Mouse (Mus musculus) ES-Bruce4 (cell line): Measurements from ENCODE around the gene Sympk. TPM values are rescaled to one million over a fixed set of nuclear protein-coding genes. Genes with fewer than 3 reads are reported as not detected.

Source experiments
- H3K27ac ChIP-seq: 2 replicates; pipeline ENCODE4 v1.5.1; 2012; ENCODE audit warnings: low read length, inconsistent platforms; ENCODE audit not compliant: insufficient read depth
- H3K27me3 ChIP-seq: 2 replicates; pipeline ENCODE4 v1.6.1; 2012; ENCODE audit warnings: mild to moderate bottlenecking, low read length, inconsistent platforms; ENCODE audit not compliant: control insufficient read depth, poor library complexity, insufficient read depth, severe bottlenecking
- H3K36me3 ChIP-seq: 2 replicates; pipeline ENCODE4 v1.6.1; 2012; ENCODE audit warnings: inconsistent platforms, mild to moderate bottlenecking, low read length, moderate library complexity; ENCODE audit not compliant: control insufficient read depth, poor library complexity, insufficient read depth, severe bottlenecking
- H3K4me1 ChIP-seq: one replicate; pipeline ENCODE4 v1.8.1; 2011; ENCODE audit warnings: low read length; ENCODE audit not compliant: control insufficient read depth, insufficient read depth
- H3K4me3 ChIP-seq: 2 replicates; pipeline ENCODE4 v1.5.1; 2011; ENCODE audit warnings: low read depth, mild to moderate bottlenecking, low read length
- H3K9ac ChIP-seq: 2 replicates; pipeline ENCODE4 v1.6.1; 2012; ENCODE audit warnings: low read depth, mild to moderate bottlenecking, inconsistent platforms; ENCODE audit not compliant: poor library complexity, severe bottlenecking
- H3K9me3 ChIP-seq: replicated peaks from 2 replicates; pipeline ENCODE4 v1.6.1; 2012; ENCODE audit warnings: mild to moderate bottlenecking, low read length, inconsistent platforms; ENCODE audit not compliant: control insufficient read depth, poor library complexity, insufficient read depth, severe bottlenecking
- CTCF ChIP-seq: IDR thresholded peaks from one replicate; pipeline ENCODE4 v1.8.1; 2011; ENCODE audit warnings: low read depth, low read length
- EP300 ChIP-seq: IDR thresholded peaks from 2 replicates; pipeline ENCODE4 v1.6.1; 2011; ENCODE audit warnings: low read depth, low read length; ENCODE audit not compliant: insufficient read depth
- POLR2A ChIP-seq: IDR thresholded peaks from one replicate; pipeline ENCODE4 v1.8.1; 2011; ENCODE audit warnings: low read length; ENCODE audit not compliant: insufficient read depth
- polyA plus RNA-seq: library from polyadenylated mRNA; stranded (reverse); fragments of >200 nt; gene quantifications from 2 replicates; pipeline ENCODE4 v1.2.4, GENCODE M21; 2011; ENCODE audit warnings: low read depth; ENCODE audit not compliant: missing spikeins, insufficient read depth, insufficient read length

Gene Sympk
- polyA plus RNA-seq, 1 experiment, result 102 TPM

DNA sequence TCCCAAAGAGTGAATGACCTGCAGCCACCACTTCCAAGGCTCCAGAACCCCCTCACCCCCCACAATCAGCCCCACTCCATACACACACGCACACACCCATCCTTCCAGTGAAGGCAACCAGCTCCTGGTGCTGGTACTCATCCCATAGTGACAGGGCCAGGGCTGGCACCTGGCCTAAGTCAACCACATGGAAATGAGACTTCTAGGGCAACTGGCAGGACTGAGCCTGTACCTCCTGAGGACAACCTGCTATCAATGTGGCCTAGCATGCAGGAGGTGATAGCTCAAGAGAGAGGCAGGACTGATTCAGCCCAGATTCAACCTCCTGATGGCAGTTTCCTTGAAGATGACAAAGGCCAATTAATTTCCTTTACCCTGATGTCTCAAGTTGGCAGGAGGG, 76.1 kb downstream of the Sympk start:
- Histone ChIP-seq H3K9me3 (no peaks in the 10 kb centered on the region), H3K27ac (no peak overlapping the region), H3K36me3 (no peaks in the 10 kb centered on the region), H3K4me1 (no peaks in the 10 kb centered on the region), H3K27me3 (no peaks in the 10 kb centered on the region), H3K9ac (no peak overlapping the region), H3K4me3 (no peak overlapping the region)
- no peak for TF ChIP-seq POLR2A
- TF ChIP-seq CTCF, result no peak
- no peak for TF ChIP-seq EP300

DNA sequence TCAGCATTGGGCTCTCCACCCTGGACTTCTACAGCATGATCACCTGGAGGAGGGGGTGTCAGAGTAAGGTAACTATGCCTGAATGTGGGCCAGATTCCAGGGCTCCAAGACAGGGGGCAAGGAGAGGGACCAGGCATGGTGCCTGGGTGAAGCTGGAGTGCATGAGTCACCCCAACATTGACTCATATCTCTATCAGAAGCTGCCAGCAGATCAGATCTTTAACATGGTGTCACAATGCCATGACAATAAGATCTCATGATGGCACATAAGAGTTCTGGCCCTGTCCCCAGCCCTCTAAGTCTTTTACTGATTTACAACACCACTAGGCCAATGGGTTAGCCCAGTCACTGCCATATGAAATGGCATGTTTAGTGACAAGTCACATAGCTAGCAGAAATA, 79.6 kb downstream of the Sympk start:
- TF ChIP-seq EP300, result no peak
- TF ChIP-seq CTCF, result no peak
- no peak for TF ChIP-seq POLR2A
- no peaks in the 10 kb centered on the region for H3K36me3 ChIP-seq
- H3K4me1 ChIP-seq, result no peaks in the 10 kb centered on the region
- no peak overlapping the region for H3K27ac ChIP-seq
- no peaks in the 10 kb centered on the region for H3K27me3 ChIP-seq
- no peak overlapping the region for H3K9ac ChIP-seq
- H3K4me3 ChIP-seq, result no peak overlapping the region
- no peaks in the 10 kb centered on the region for H3K9me3 ChIP-seq

Other genes starting within 250 kb of the Sympk start
- gene Psg19, start 225.9 kb upstream of the Sympk start, polyA plus RNA-seq, result 1.1 TPM in 2 replicates
- 1.3 and 1.8 TPM in 2 replicates for gene Psg17, start 202.8 kb upstream of the Sympk start, polyA plus RNA-seq
- gene Mill2, start 184.4 kb upstream of the Sympk start, polyA plus RNA-seq, result 0.35 and 1.1 TPM in 2 replicates
- 1.8 and 3.1 TPM in 2 replicates for gene Pglyrp1, start 153.0 kb upstream of the Sympk start, polyA plus RNA-seq
- gene Ccdc61, start 114.0 kb upstream of the Sympk start, polyA plus RNA-seq, result 36.4 and 39.9 TPM in 2 replicates
- gene Nova2, start 98.5 kb upstream of the Sympk start, polyA plus RNA-seq, result 7.5 TPM in 2 replicates
- not detected in 2 replicates for gene Nanos2, start 37.0 kb upstream of the Sympk start, polyA plus RNA-seq
- 4.0 and 5.5 TPM in 2 replicates for gene Mypop, start 33.1 kb upstream of the Sympk start, polyA plus RNA-seq
- gene Irf2bp1, start 20.3 kb upstream of the Sympk start, polyA plus RNA-seq, result 16.2 and 20.9 TPM in 2 replicates
- 2.5 and 2.6 TPM in 2 replicates for gene Foxa3, start 839 bp upstream of the Sympk start, polyA plus RNA-seq
- gene Rsph6a, start 30.3 kb downstream of the Sympk start, polyA plus RNA-seq, result not detected in 2 replicates
- gene Dmwd, start 51.9 kb downstream of the Sympk start, polyA plus RNA-seq, result 43.2 and 45.1 TPM in 2 replicates
- 12.8 and 19.5 TPM in 2 replicates for gene Dmpk, start 59.5 kb downstream of the Sympk start, polyA plus RNA-seq
- 2.7 and 3.8 TPM in 2 replicates for gene Six5, start 70.2 kb downstream of the Sympk start, polyA plus RNA-seq
- gene Gm4969, start 94.0 kb downstream of the Sympk start, polyA plus RNA-seq, result 0.43 and 0.46 TPM in 2 replicates
- 4.1 and 4.3 TPM in 2 replicates for gene Fbxo46, start 95.5 kb downstream of the Sympk start, polyA plus RNA-seq
- gene Qpctl, start 124.9 kb downstream of the Sympk start, polyA plus RNA-seq, result 4.1 and 4.6 TPM in 2 replicates
- 92.9 and 94.6 TPM in 2 replicates for gene Snrpd2, start 125.3 kb downstream of the Sympk start, polyA plus RNA-seq
- 1.9 and 3.5 TPM in 2 replicates for gene Gipr, start 141.8 kb downstream of the Sympk start, polyA plus RNA-seq
- gene Eml2, start 152.0 kb downstream of the Sympk start, polyA plus RNA-seq, result 63.3 and 64.4 TPM in 2 replicates
- gene Gpr4, start 188.2 kb downstream of the Sympk start, polyA plus RNA-seq, result 3.3 and 5.1 TPM in 2 replicates
- gene Opa3, start 204.0 kb downstream of the Sympk start, polyA plus RNA-seq, result 22.3 and 24.8 TPM in 2 replicates
- 75.7 and 90.0 TPM in 2 replicates for gene Vasp, start 247.4 kb downstream of the Sympk start, polyA plus RNA-seq